Mouse (Mus musculus) R1 (cell line): ENCODE data around the gene Olfr295.

Source experiments
- DNase-seq: peaks from one replicate; pipeline ENCODE4 v3.0.0-alpha.2; 2018; ENCODE audit warnings: low read depth, low spot score

Gene Olfr295

GRCm38 (mm10) chr7:86583562-86583961 lies at the start of gene Olfr295:
Gene Olfr295, plus strand, starts transcription at chr7:86583862.
- no peak for DNase-seq

GRCm38 (mm10) chr7:86616543-86616942 lies 32.9 kb downstream of the Olfr295 start, which contains the start of gene Olfr294:
Gene Olfr294, minus strand, starts transcription at chr7:86616643.
- DNase-seq, result no peak
